Mouse (Mus musculus) CH12.LX (cell line): ENCODE measurements around the gene Dusp22. TPM values are rescaled to one million over a fixed set of nuclear protein-coding genes. Genes with fewer than 3 reads are reported as not detected.

Source experiments
- DNase-seq: peaks from one replicate; pipeline ENCODE4 v3.0.0-alpha.2; 2013; ENCODE audit errors: extremely low read depth
- H3K27ac ChIP-seq: 2 replicates; pipeline ENCODE4 v1.5.1; 2012; ENCODE audit warnings: low read depth, mild to moderate bottlenecking, control low read depth, moderate library complexity; ENCODE audit not compliant: insufficient read depth
- H3K27me3 ChIP-seq: replicated peaks from 2 replicates; pipeline ENCODE3; 2012; ENCODE audit warnings: inconsistent platforms
- H3K36me3 ChIP-seq, 2 experiments: replicated peaks in 1 of 2; 2 replicates each; pipeline versions ENCODE3 to v1.6.1; 2012; ENCODE audit warnings: inconsistent platforms in 1 of 2, low read length in 1 of 2, mild to moderate bottlenecking in 1 of 2, mixed read lengths in 1 of 2, moderate library complexity in 1 of 2; ENCODE audit not compliant: control insufficient read depth in 1 of 2, insufficient read depth in 1 of 2
- H3K4me1 ChIP-seq, 2 experiments: 2 replicates each; pipeline ENCODE4 v1.6.1; 2012; ENCODE audit warnings: inconsistent platforms in 1 of 2, moderate library complexity in 1 of 2; ENCODE audit not compliant: insufficient read depth in 2 of 2, control insufficient read depth in 1 of 2
- H3K4me2 ChIP-seq: 2 replicates; pipeline ENCODE4 v1.6.1; 2012; ENCODE audit warnings: low read depth, mild to moderate bottlenecking, control low read depth; ENCODE audit not compliant: poor library complexity, insufficient read depth, severe bottlenecking
- H3K4me3 ChIP-seq, 3 experiments: fragments of 150-350 bp in 1 of 3; sonication (generic) in 1 of 3; replicated peaks in 1 of 3; 2 replicates each; pipeline versions ENCODE3 to v1.5.1; 2011 to 2012; ENCODE audit warnings: low read depth in 2 of 3, low read length in 2 of 3, mild to moderate bottlenecking in 2 of 3, moderate library complexity in 2 of 3, control low read depth in 1 of 3, improper control_type of control experiment in 1 of 3, inconsistent platforms in 1 of 3, mixed read lengths in 1 of 3; ENCODE audit not compliant: poor library complexity in 1 of 3
- H3K79me2 ChIP-seq: replicated peaks from 2 replicates; pipeline ENCODE4 v1.6.1; 2012; ENCODE audit warnings: mild to moderate bottlenecking, moderate library complexity; ENCODE audit not compliant: control insufficient read depth, poor library complexity, insufficient read depth, severe bottlenecking; ENCODE audit errors: extremely low read depth
- H3K9ac ChIP-seq: 2 replicates; pipeline ENCODE4 v1.6.1; 2012; ENCODE audit warnings: low read depth, mild to moderate bottlenecking, control low read depth, moderate library complexity; ENCODE audit not compliant: insufficient read depth
- H3K9me3 ChIP-seq: replicated peaks from 2 replicates; pipeline ENCODE3; 2012; ENCODE audit warnings: low read length, inconsistent platforms, mixed read lengths
- BHLHE40 ChIP-seq: IDR thresholded peaks from 2 replicates; pipeline ENCODE4 v1.6.1; 2011; ENCODE audit warnings: mild to moderate bottlenecking, low read depth, low read length, improper control_type of control experiment
- ELF1 ChIP-seq: IDR thresholded peaks from 2 replicates; pipeline ENCODE4 v1.6.1; 2014; ENCODE audit warnings: low read depth, mild to moderate bottlenecking, inconsistent platforms, low read length, improper control_type of control experiment
- GABPA ChIP-seq: IDR thresholded peaks from 2 replicates; pipeline ENCODE4 v1.6.1; 2012; ENCODE audit warnings: low read depth, low read length, improper control_type of control experiment, inconsistent platforms; ENCODE audit not compliant: insufficient replicate concordance
- HCFC1 ChIP-seq: IDR thresholded peaks from 2 replicates; pipeline ENCODE4 v1.6.1; 2012; ENCODE audit warnings: low read depth, mild to moderate bottlenecking, inconsistent platforms, low read length, improper control_type of control experiment
- IRF4 ChIP-seq: IDR thresholded peaks from 2 replicates; pipeline ENCODE4 v1.6.1; 2014; ENCODE audit warnings: low read depth, mild to moderate bottlenecking, inconsistent platforms, low read length, improper control_type of control experiment
- JUN ChIP-seq: IDR thresholded peaks from 2 replicates; pipeline ENCODE4 v1.6.1; 2011; ENCODE audit warnings: low read depth, mild to moderate bottlenecking, low read length, improper control_type of control experiment, moderate library complexity; ENCODE audit not compliant: insufficient read depth
- MAFK ChIP-seq: IDR thresholded peaks from 2 replicates; pipeline ENCODE4 v1.6.1; 2011; ENCODE audit warnings: low read length, improper control_type of control experiment; ENCODE audit not compliant: insufficient replicate concordance
- NRF1 ChIP-seq: IDR thresholded peaks from 2 replicates; pipeline ENCODE4 v1.6.1; 2014; ENCODE audit warnings: low read depth, mild to moderate bottlenecking, inconsistent platforms, low read length, improper control_type of control experiment, moderate library complexity
- POLR2A ChIP-seq: IDR thresholded peaks from 2 replicates; pipeline ENCODE4 v1.6.1; 2011; ENCODE audit warnings: low read depth, mild to moderate bottlenecking, improper control_type of control experiment, low read length
- POLR2AphosphoS2 ChIP-seq: IDR thresholded peaks from 2 replicates; pipeline ENCODE4 v1.6.1; 2011; ENCODE audit warnings: low read depth, low read length, improper control_type of control experiment
- RAD21 ChIP-seq: IDR thresholded peaks from 2 replicates; pipeline ENCODE4 v1.6.1; 2011; ENCODE audit warnings: low read depth, mild to moderate bottlenecking, low read length, improper control_type of control experiment, moderate library complexity
- SMC3 ChIP-seq: IDR thresholded peaks from 2 replicates; pipeline ENCODE4 v1.6.1; 2011; ENCODE audit warnings: low read depth, low read length, improper control_type of control experiment
- TBP ChIP-seq: conservative IDR thresholded peaks from 2 replicates; pipeline ENCODE4 v1.6.1; 2011; ENCODE audit warnings: low read depth, low read length, improper control_type of control experiment
- UBTF ChIP-seq: IDR thresholded peaks from 2 replicates; pipeline ENCODE4 v1.6.1; 2012; ENCODE audit warnings: low read depth, mild to moderate bottlenecking, inconsistent platforms, low read length, improper control_type of control experiment, moderate library complexity
- ZC3H11A ChIP-seq: IDR thresholded peaks from 2 replicates; pipeline ENCODE4 v1.6.1; 2012; ENCODE audit warnings: low read depth, mild to moderate bottlenecking, inconsistent platforms, low read length, improper control_type of control experiment
- ZKSCAN1 ChIP-seq: IDR thresholded peaks from 2 replicates; pipeline ENCODE4 v1.6.1; 2012; ENCODE audit warnings: low read depth, inconsistent platforms, low read length, improper control_type of control experiment, borderline replicate concordance
- ZNF384 ChIP-seq: IDR thresholded peaks from 2 replicates; pipeline ENCODE4 v1.6.1; 2012; ENCODE audit warnings: low read depth, low read length, improper control_type of control experiment, inconsistent platforms
- dilution Hi-C: fragments of 300-500 bp; cut with MboI; formaldehyde crosslinking; loops from 2 replicates; pipeline ENCODE4 v1.14.3; 2020; ENCODE audit warnings: low sequenced_read_pairs; ENCODE audit not compliant: extremely low pct_unique_long_range_greater_than_20kb, extremely low pct_ligation_motif_present
- in situ Hi-C: fragments of 300-500 bp; cut with MboI; formaldehyde crosslinking; loops from 3 replicates; pipeline ENCODE4 v1.14.3; 2019; ENCODE audit warnings: low sequenced_read_pairs, low pct_ligation_motif_present, low pct_unique_long_range_greater_than_20kb, mixed read lengths
- polyA plus RNA-seq: library from polyadenylated mRNA; unstranded; fragments of >175 nt; gene quantifications from 2 replicates; pipeline ENCODE4 v1.2.1, GENCODE M21; 2012; ENCODE audit warnings: low read depth; ENCODE audit not compliant: insufficient read length
- total RNA-seq, 2 experiments: library from RNA; depleted of rRNA; stranded (reverse); fragments of 300-350 nt in 1 of 2; fragments of >200 nt in 1 of 2; gene quantifications; 2 replicates each; pipeline ENCODE4 v1.2.3; 2012 to 2014

The Dusp22 gene
- total and polyA plus RNA-seq, 3 experiments, result 18.0 to 28.7 (median 22.5) TPM

DNA sequence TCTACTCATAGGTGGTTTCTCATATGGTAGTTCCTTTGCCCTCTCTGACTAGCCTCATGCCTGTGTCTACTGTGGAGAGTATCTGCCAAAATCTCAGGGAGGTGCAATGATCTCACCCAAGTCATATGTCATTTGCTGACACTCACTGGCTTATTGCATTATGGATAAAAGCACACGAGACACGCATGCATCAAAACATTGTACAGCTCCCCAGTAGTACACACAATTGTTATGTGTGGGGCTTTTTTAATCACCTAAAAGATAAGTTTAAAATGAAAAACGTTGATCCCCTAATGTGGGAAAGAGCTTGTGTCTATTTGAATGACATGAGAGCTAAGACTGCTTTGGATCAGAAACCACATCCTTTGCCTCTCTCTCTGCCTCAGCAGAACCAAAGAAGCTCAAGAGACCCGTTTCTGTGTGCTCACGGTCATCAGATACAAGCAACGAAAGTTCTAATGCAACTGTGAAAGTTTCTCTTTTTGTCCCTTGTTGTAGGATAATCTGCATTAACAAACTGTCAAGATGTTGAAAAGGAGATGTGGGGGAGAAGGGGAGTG is 82.7 kb downstream of the Dusp22 start:
- in situ Hi-C loops, result no loop called here
- peaks cover 47 to 78% of the 10 kb centered on the region in 2 experiments for H3K4me1 ChIP-seq
- dilution Hi-C loops, result no loop called here
- TF ChIP-seq SMC3 (no peak), HCFC1 (no peak), ZNF384 (no peak), RAD21 (no peak), IRF4 (no peak), POLR2A (no peak), JUN (no peak), MAFK (no peak), GABPA (no peak), TBP (no peak), POLR2AphosphoS2 (no peak)
- no peak for DNase-seq
- no peaks in the 10 kb centered on the region for H3K36me3 ChIP-seq
- H3K4me2 ChIP-seq, result no peak overlapping the region
- no peaks in the 10 kb centered on the region for H3K9me3 ChIP-seq
- no peak overlapping the region for H3K27ac ChIP-seq
- H3K79me2 ChIP-seq, result no peaks in the 10 kb centered on the region
- H3K4me3 ChIP-seq, result no peak overlapping the region
- no peak overlapping the region for H3K9ac ChIP-seq
- no peaks in the 10 kb centered on the region for H3K27me3 ChIP-seq

DNA sequence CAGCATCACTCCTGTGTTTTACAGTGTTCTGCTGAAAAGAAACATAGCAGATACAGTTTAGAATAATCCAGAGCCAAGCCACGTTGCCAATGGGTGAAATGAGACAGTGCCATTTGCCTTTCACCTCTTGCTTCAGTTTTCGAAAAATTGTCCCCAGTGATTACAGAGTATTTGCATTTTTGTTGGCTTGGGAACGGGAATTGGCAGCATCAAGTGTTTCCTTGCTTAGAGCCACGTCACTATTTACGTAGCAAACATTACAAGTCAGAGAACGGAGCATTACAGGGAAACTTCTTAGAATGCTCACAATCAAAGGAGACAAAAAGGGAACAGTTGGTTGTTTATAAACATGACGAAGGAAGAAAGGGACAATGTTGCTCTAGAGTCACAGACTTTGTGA is 85.3 kb downstream of the Dusp22 start:
- Histone ChIP-seq H3K4me1 (peaks cover 26 to 65% of the 10 kb centered on the region in 2 experiments), H3K9me3 (no peaks in the 10 kb centered on the region), H3K79me2 (peaks cover 11% of the 10 kb centered on the region), H3K9ac (no peak overlapping the region), H3K27me3 (no peaks in the 10 kb centered on the region), H3K4me2 (no peak overlapping the region), H3K36me3 (no peaks in the 10 kb centered on the region), H3K4me3 (no peak overlapping the region), H3K27ac (no peak overlapping the region)
- dilution Hi-C loops (no loop called here), in situ Hi-C loops (no loop called here)
- no peak for DNase-seq
- TF ChIP-seq POLR2A, result no peak
- TF ChIP-seq ELF1, result no peak
- no peak for TF ChIP-seq ZKSCAN1
- TF ChIP-seq ZC3H11A, result no peak
- TF ChIP-seq UBTF, result no peak
- no peak for TF ChIP-seq NRF1
- TF ChIP-seq BHLHE40, result no peak
